Mouse (Mus musculus) cortical plate, adult 2 months (tissue): ENCODE results near the gene Caprin1. TPM values are rescaled to one million over a fixed set of nuclear protein-coding genes. Genes with fewer than 3 reads are reported as not detected.

ENCODE experiments used
- H3K27ac ChIP-seq: fragments of 200-500 bp; 2 replicates; pipeline ENCODE4 v1.5.1; 2012; ENCODE audit warnings: low read length, control low read depth, inconsistent platforms; ENCODE audit not compliant: insufficient read depth
- H3K4me1 ChIP-seq: fragments of 200-500 bp; 2 replicates; pipeline ENCODE4 v1.6.1; 2011; ENCODE audit warnings: low read length; ENCODE audit not compliant: control insufficient read depth, insufficient read depth
- H3K4me3 ChIP-seq: fragments of 200-500 bp; 2 replicates; pipeline ENCODE4 v1.5.1; 2011; ENCODE audit warnings: mild to moderate bottlenecking, low read length, control low read depth; ENCODE audit not compliant: insufficient read depth
- CTCF ChIP-seq: fragments of 200-500 bp; IDR thresholded peaks from 2 replicates; pipeline ENCODE4 v1.5.1; 2011; ENCODE audit warnings: mild to moderate bottlenecking, control low read depth, low read length; ENCODE audit not compliant: insufficient read depth; ENCODE audit errors: extremely low read depth
- POLR2A ChIP-seq: fragments of 200-500 bp; IDR thresholded peaks from 2 replicates; pipeline ENCODE4 v1.6.1; 2011; ENCODE audit warnings: mild to moderate bottlenecking, low read length, control low read depth; ENCODE audit not compliant: insufficient read depth; ENCODE audit errors: extremely low read depth
- polyA plus RNA-seq: library from polyadenylated mRNA; depleted of rRNA; stranded (reverse); fragments of >200 nt; gene quantifications from 2 replicates; pipeline ENCODE4 v1.2.3, GENCODE M21; 2012; rRNA removed

The Caprin1 gene
- 143 and 147 TPM in 2 replicates for polyA plus RNA-seq

DNA sequence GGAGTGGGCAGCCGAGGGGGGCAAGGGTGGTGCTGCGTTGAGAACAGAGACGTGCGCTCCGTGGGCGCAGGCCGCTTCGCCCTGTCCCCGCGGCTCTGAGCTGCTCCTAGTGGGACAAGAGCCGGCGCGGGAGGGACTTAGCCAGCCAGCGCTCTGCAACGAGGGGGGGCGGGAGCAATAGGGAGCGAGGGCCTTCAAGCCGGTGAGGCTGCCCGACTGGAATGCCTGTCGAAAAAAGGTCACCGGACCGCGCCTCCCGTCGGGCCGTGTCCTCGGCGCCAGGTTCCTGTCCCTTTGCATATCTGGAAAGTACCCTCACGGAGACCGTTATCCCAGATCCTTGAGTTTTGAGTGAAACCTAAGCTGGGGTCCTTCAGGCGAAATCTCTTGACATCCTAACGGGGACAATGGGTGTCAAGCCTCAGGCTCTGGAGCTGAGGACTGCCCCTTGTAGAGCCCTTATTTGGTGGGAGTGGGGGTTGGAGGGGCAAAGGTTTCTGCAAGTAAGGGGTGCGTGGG is at the start of gene Caprin1:
Caprin1 (minus strand) TSS at position 159 of the 519 bp plus-strand sequence.
- peak within 1 kb of the TSS; percentile 98 for H3K4me3 ChIP-seq
- peaks cover 3% of the 10 kb centered on the region; the same call in 1 of the 2 replicates for H3K4me1 ChIP-seq
- H3K27ac ChIP-seq = peak within 1 kb of the TSS; percentile 97
- TF ChIP-seq CTCF (no peak), POLR2A (peak; percentile 76)

DNA sequence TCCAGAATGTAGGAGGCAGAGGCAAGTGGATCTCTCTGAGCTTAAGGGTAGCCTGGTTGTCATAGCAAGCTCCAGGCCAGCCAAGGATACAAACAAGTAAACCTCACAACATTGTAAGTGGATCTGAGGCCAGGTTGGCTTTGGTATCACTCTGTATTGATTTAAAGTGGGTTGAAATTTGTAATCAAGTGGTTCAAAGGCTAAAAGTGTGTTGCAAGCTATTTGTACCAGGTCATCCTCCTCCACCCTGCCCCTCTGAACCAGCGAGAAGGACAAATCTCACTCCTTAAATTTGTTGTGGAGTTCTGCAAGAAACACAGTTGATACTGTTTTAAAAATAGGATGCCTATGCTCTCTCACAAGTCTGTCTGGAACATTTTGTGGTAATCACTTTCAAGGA is 49.4 kb upstream of the Caprin1 start:
- Histone ChIP-seq H3K27ac (no peak overlapping the region), H3K4me1 (no peaks in the 10 kb centered on the region), H3K4me3 (no peak overlapping the region)
- no peak for TF ChIP-seq POLR2A
- TF ChIP-seq CTCF = no peak

DNA sequence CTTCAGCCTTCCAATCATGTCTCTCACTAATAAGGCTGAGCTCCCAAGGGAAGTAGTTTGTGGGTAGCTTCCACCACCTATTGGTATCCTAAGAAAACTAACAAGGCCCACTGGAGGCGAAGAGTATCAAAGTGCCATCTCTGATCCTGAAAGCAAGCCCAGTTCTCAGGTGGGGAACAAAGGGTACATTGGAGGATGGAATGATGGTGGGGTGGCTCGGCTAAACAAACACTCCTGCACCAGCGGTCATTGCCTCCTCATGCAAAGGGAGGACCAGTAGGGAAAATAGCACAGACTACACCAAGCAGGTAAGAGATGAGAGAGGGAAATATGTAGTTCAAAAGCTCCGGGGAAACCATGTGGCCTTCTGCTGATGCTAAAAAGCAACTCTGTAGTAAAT is 48.8 kb upstream of the Caprin1 start:
- no peak overlapping the region for H3K4me3 ChIP-seq
- no peak for TF ChIP-seq CTCF

DNA sequence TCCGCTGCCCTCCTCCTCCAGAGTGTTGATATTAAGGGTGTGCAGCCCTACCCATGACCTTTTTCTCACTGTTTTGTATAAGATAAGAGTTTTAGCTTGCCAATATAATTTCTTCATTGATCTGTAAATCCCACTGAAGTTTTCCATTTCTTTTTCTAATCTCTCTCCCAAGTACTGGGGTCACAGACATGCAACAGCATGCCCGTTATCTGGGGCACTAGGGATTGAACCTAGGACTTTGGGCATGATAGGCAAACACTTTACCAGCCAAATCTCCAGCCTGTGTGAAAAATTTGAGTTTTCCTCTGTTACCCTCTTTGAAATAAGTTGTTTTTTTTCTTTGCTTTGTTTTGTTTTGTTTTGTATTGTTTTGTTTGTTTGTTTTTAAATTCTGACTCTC is 46.6 kb upstream of the Caprin1 start:
- no peak overlapping the region for H3K4me3 ChIP-seq
- H3K27ac ChIP-seq = no peak overlapping the region
- TF ChIP-seq POLR2A (no peak), CTCF (no peak)
- no peaks in the 10 kb centered on the region for H3K4me1 ChIP-seq

More for the DNA sequence above, 48.8 kb upstream of the Caprin1 start:
- Histone ChIP-seq H3K27ac (no peak overlapping the region), H3K4me1 (no peaks in the 10 kb centered on the region)

DNA sequence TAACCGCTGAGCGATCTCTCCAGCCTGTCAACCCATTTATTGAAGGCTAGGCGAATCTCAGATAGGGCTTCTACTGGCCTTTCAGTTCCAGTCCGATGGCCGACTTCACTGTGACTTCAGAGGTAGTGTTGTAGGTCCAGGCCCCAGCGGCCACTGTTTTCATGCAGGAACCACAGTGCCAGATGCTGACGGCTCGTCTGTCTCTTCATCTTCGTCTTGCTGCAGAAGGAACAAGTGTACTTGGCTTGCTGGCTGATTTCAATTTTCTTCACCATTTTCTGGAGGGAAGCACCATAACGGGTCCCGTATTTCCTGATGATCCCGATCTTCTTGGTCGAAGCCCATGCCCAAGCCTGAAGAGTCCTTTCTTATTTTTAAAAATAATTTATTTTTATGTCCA is 45.9 kb upstream of the Caprin1 start:
- no peak overlapping the region for H3K27ac ChIP-seq
- no peaks in the 10 kb centered on the region for H3K4me1 ChIP-seq
- no peak overlapping the region for H3K4me3 ChIP-seq
- no peak for TF ChIP-seq POLR2A
- TF ChIP-seq CTCF = no peak

DNA sequence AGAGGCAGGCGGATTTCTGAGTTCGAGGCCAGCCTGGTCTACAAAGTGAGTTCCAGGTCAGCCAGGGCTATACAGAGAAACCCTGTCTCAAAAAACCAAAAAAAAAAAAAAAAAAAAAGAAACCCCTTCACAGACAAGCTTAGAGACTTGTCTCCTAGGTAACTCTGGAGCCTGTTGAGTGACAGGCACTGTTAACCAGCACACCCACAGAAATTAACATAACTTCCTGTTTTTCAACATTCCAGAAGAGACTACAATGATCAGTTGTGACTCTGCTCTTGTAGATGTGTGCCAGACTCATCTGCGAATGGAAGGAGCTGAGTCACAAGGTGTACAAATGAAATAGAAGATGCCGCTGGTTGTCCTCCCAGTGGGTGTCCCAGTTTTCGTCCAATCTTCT is 44.9 kb upstream of the Caprin1 start:
- Histone ChIP-seq H3K4me1 (no peaks in the 10 kb centered on the region), H3K4me3 (no peak overlapping the region), H3K27ac (no peak overlapping the region)
- TF ChIP-seq POLR2A = no peak
- TF ChIP-seq CTCF = no peak

DNA sequence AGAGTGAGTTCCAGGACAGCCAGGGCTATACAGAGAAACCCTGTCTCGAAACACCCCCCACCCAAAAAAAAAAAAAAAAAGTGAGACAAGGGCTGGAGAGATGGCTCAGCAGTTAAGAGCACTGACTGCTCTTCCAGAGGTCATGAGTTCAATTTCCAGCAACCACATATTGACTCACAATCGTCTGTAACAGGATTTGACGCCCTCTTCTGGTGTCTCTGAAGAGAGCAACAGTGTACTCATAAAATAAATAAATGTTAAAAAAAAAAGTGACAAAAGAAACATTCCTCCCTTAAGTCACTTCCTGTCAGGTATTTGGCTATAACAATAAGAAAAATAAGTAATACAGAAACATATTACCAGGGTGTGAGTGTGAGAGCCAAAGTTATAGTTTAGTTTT is 41.0 kb upstream of the Caprin1 start:
- no peak overlapping the region for H3K27ac ChIP-seq
- TF ChIP-seq POLR2A (no peak), CTCF (no peak)
- no peak overlapping the region for H3K4me3 ChIP-seq

DNA sequence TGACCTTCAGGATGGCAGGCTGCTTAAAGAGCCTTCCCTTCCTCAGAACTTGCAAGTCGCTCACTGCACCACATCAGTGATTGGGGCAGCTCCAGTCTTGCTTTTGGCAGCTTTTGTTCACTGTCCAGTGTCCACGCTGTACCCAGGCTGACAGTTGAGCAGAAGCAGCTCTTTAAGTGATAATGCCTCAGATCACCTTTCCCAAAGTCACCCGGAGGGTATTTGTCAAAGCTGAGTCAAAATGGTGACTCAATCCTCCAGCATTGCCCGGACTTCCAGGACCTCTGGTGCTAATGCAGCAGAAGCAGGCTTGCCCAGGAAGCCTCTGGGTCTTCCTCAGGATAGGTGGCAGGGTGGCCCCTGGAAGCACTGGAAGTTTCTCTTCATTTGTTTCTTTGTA is 39.7 kb upstream of the Caprin1 start:
- Histone ChIP-seq H3K27ac (no peak overlapping the region), H3K4me1 (no peaks in the 10 kb centered on the region), H3K4me3 (no peak overlapping the region)
- no peak for TF ChIP-seq CTCF

More for the DNA sequence above, 41.0 kb upstream of the Caprin1 start:
- no peaks in the 10 kb centered on the region for H3K4me1 ChIP-seq

DNA sequence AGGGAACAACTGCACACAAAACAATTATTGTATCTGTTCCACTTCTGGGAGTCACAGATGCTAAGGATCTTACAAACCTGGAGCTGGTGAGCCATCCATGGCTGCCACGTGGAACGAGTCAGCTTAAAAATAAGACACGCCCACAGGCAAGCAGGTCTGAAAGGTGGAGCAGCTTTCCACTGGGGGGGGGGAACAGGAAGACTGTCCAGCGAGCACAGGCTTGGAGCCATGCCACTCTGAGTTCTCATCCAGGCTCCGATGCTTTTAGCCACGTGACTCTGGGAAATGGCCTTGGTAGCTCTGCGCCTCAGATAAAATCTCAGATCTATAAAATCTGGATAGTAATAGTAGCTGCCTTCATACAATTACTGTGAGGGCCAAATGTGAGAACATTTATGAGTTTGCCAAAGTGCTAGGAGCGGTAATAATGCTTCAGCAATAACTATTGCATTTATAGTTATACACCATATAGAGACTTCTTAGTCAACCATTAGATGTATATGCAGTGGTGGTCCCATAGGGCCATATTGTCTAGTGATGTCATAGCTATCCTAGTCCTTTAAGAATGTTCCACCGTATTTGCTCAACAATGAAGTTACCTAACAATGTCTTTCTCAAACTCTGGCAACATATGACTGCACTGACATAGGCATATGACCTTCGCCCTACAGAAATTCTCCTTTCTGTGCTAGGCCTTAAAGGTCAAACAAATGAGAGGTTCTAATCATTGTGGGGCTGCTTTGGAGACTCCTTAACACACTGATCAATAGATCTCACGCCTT is 38.4 kb upstream of the Caprin1 start:
- TF ChIP-seq CTCF (no peak), POLR2A (no peak)
- Histone ChIP-seq H3K4me3 (no peak overlapping the region), H3K4me1 (no peaks in the 10 kb centered on the region), H3K27ac (no peak overlapping the region)

DNA sequence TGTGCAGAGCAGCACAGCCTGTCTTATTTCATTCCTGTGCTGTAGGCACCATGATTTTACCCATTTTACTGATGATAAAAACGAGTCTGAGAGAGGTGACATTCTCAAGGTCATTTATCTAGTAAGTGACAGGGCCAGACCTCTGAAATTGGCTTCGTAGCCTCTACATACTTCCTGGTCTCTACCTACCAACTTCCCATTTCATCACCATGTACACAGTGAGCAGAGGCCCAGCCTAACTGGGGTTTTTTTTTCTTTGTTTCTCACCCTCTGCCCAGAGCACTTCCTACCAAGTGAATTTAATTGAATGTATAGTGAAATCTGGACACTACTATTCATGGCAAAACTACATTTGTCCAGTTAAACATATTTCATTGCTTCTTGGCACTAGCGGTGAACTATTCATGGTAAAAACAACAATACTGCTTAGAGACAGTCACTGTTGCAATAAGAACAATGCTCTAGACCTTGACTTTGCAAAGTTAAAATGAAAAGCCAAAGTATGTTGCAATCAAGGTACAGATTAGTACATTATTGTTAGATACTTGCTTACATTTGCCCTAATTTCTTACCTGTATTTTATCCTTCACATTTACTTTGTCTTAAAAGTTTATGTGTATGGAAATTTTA is 36.5 kb upstream of the Caprin1 start:
- no peak overlapping the region for H3K27ac ChIP-seq
- TF ChIP-seq CTCF = no peak
- TF ChIP-seq POLR2A = no peak

More for the DNA sequence above, 36.5 kb upstream of the Caprin1 start:
- Histone ChIP-seq H3K4me3 (no peak overlapping the region), H3K4me1 (no peaks in the 10 kb centered on the region)
